Mouse (Mus musculus): ENCODE results near the gene Tbc1d25.

GRCm38 (mm10) chrX:8219651-8220050, 43.7 kb upstream of the Tbc1d25 start:
- TF ChIP-seq POLR2A (IDR thresholded peaks at IDR 0.05; ENCODE audit: borderline replicate concordance, insufficient read depth, low read length) = no peak
- TF ChIP-seq CTCF (IDR thresholded peaks at IDR 0.05; ENCODE audit: borderline replicate concordance, insufficient read depth, low read depth, low read length) = no peak
